Mouse (Mus musculus): ENCODE data around the gene Muc2. TPM values are rescaled to one million over a fixed set of nuclear protein-coding genes. Genes with fewer than 3 reads are reported as not detected.
"Not testable (repeated sequence)": the region's sequence is repeated elsewhere in the genome, so short reads cannot be mapped to it uniquely, and the experiment has no call there.

The Muc2 gene
- polyA plus RNA-seq, 1 experiment, result 2.3 TPM

GRCm38 (mm10) chr7:141660346-141660745, 29.8 kb upstream of the Muc2 start:
- H3K9me3 ChIP-seq (replicated peaks; ENCODE audit: control insufficient read depth, insufficient read depth, low read length, poor library complexity, severe bottlenecking), result no peaks in the 10 kb centered on the region
- no peaks in the 10 kb centered on the region for H3K27me3 ChIP-seq (ENCODE audit: control insufficient read depth, insufficient read depth, low read length, poor library complexity, severe bottlenecking)
- no peak for TF ChIP-seq EP300 (IDR thresholded peaks at IDR 0.05; ENCODE audit: insufficient read depth, low read depth, low read length)
- TF ChIP-seq CTCF (IDR thresholded peaks at IDR 0.05; ENCODE audit: low read depth, low read length), result no peak
- no peak for TF ChIP-seq POLR2A (IDR thresholded peaks at IDR 0.05; ENCODE audit: insufficient read depth, low read length)
- no peaks in the 10 kb centered on the region for H3K36me3 ChIP-seq (ENCODE audit: control insufficient read depth, insufficient read depth, low read length, poor library complexity, severe bottlenecking)
- H3K4me1 ChIP-seq (ENCODE audit: control insufficient read depth, insufficient read depth, low read length), result no peaks in the 10 kb centered on the region
- H3K4me3 ChIP-seq (ENCODE audit: low read depth, low read length), result no peak overlapping the region
- no peak overlapping the region for H3K27ac ChIP-seq (ENCODE audit: insufficient read depth, low read length)
- no peak overlapping the region for H3K9ac ChIP-seq (ENCODE audit: low read depth, poor library complexity, severe bottlenecking)

- Histone ChIP-seq H3K4me1 (ENCODE audit: control insufficient read depth, insufficient read depth, low read length) (no peaks in the 10 kb centered on the region), H3K4me3 (ENCODE audit: low read depth, low read length) (no peak overlapping the region), H3K27ac (ENCODE audit: insufficient read depth, low read length) (no peak overlapping the region), H3K27me3 (ENCODE audit: control insufficient read depth, insufficient read depth, low read length, poor library complexity, severe bottlenecking) (no peaks in the 10 kb centered on the region), H3K9ac (ENCODE audit: low read depth, poor library complexity, severe bottlenecking) (no peak overlapping the region), H3K9me3 (replicated peaks; ENCODE audit: control insufficient read depth, insufficient read depth, low read length, poor library complexity, severe bottlenecking) (no peaks in the 10 kb centered on the region), H3K36me3 (ENCODE audit: control insufficient read depth, insufficient read depth, low read length, poor library complexity, severe bottlenecking) (no peaks in the 10 kb centered on the region)
- TF ChIP-seq EP300 (IDR thresholded peaks at IDR 0.05; ENCODE audit: insufficient read depth, low read depth, low read length) (no peak), POLR2A (IDR thresholded peaks at IDR 0.05; ENCODE audit: insufficient read depth, low read length) (no peak), CTCF (IDR thresholded peaks at IDR 0.05; ENCODE audit: low read depth, low read length) (no peak)
Measured at GRCm38 (mm10) chr7:141661481-141661880, 28.7 kb upstream of the Muc2 start.

- H3K36me3 ChIP-seq (ENCODE audit: control insufficient read depth, insufficient read depth, low read length, poor library complexity, severe bottlenecking), result no peaks in the 10 kb centered on the region
- H3K27me3 ChIP-seq (ENCODE audit: control insufficient read depth, insufficient read depth, low read length, poor library complexity, severe bottlenecking), result no peaks in the 10 kb centered on the region
- no peaks in the 10 kb centered on the region for H3K4me1 ChIP-seq (ENCODE audit: control insufficient read depth, insufficient read depth, low read length)
- TF ChIP-seq CTCF (IDR thresholded peaks at IDR 0.05; ENCODE audit: low read depth, low read length) (no peak), POLR2A (IDR thresholded peaks at IDR 0.05; ENCODE audit: insufficient read depth, low read length) (no peak), EP300 (IDR thresholded peaks at IDR 0.05; ENCODE audit: insufficient read depth, low read depth, low read length) (no peak)
- H3K4me3 ChIP-seq (ENCODE audit: low read depth, low read length), result no peak overlapping the region
- no peak overlapping the region for H3K9ac ChIP-seq (ENCODE audit: low read depth, poor library complexity, severe bottlenecking)
- no peaks in the 10 kb centered on the region for H3K9me3 ChIP-seq (replicated peaks; ENCODE audit: control insufficient read depth, insufficient read depth, low read length, poor library complexity, severe bottlenecking)
- H3K27ac ChIP-seq (ENCODE audit: insufficient read depth, low read length), result no peak overlapping the region
Measured at GRCm38 (mm10) chr7:141662223-141662622, 27.9 kb upstream of the Muc2 start.

- peak; percentile 79 for TF ChIP-seq CTCF (IDR thresholded peaks at IDR 0.05; ENCODE audit: low read depth, low read length)
- no peak for TF ChIP-seq EP300 (IDR thresholded peaks at IDR 0.05; ENCODE audit: insufficient read depth, low read depth, low read length)
- no peak for TF ChIP-seq POLR2A (IDR thresholded peaks at IDR 0.05; ENCODE audit: insufficient read depth, low read length)
- H3K27me3 ChIP-seq (ENCODE audit: control insufficient read depth, insufficient read depth, low read length, poor library complexity, severe bottlenecking), result no peaks in the 10 kb centered on the region
- H3K9me3 ChIP-seq (replicated peaks; ENCODE audit: control insufficient read depth, insufficient read depth, low read length, poor library complexity, severe bottlenecking), result no peaks in the 10 kb centered on the region
- no peak overlapping the region for H3K27ac ChIP-seq (ENCODE audit: insufficient read depth, low read length)
- H3K36me3 ChIP-seq (ENCODE audit: control insufficient read depth, insufficient read depth, low read length, poor library complexity, severe bottlenecking), result no peaks in the 10 kb centered on the region
- no peaks in the 10 kb centered on the region for H3K4me1 ChIP-seq (ENCODE audit: control insufficient read depth, insufficient read depth, low read length)
- no peak overlapping the region for H3K4me3 ChIP-seq (ENCODE audit: low read depth, low read length)
- no peak overlapping the region for H3K9ac ChIP-seq (ENCODE audit: low read depth, poor library complexity, severe bottlenecking)
Measured at GRCm38 (mm10) chr7:141666190-141666589, 23.9 kb upstream of the Muc2 start.

- not testable (repeated sequence) for H3K27ac ChIP-seq (ENCODE audit: insufficient read depth, low read length)
Measured at GRCm38 (mm10) chr7:141669097-141669496, 21.0 kb upstream of the Muc2 start.

GRCm38 (mm10) chr7:141670999-141671398, 19.1 kb upstream of the Muc2 start:
- Histone ChIP-seq H3K4me1 (ENCODE audit: control insufficient read depth, insufficient read depth, low read length) (no peaks in the 10 kb centered on the region), H3K4me3 (ENCODE audit: low read depth, low read length) (no peak overlapping the region), H3K27me3 (ENCODE audit: control insufficient read depth, insufficient read depth, low read length, poor library complexity, severe bottlenecking) (no peaks in the 10 kb centered on the region), H3K9me3 (replicated peaks; ENCODE audit: control insufficient read depth, insufficient read depth, low read length, poor library complexity, severe bottlenecking) (no peaks in the 10 kb centered on the region), H3K9ac (ENCODE audit: low read depth, poor library complexity, severe bottlenecking) (no peak overlapping the region), H3K27ac (ENCODE audit: insufficient read depth, low read length) (no peak overlapping the region), H3K36me3 (ENCODE audit: control insufficient read depth, insufficient read depth, low read length, poor library complexity, severe bottlenecking) (no peaks in the 10 kb centered on the region)
- TF ChIP-seq EP300 (IDR thresholded peaks at IDR 0.05; ENCODE audit: insufficient read depth, low read depth, low read length) (no peak), CTCF (IDR thresholded peaks at IDR 0.05; ENCODE audit: low read depth, low read length) (peak; percentile 65)

More at GRCm38 (mm10) chr7:141669097-141669496, 21.0 kb upstream of the Muc2 start:
- H3K27me3 ChIP-seq (ENCODE audit: control insufficient read depth, insufficient read depth, low read length, poor library complexity, severe bottlenecking); H3K36me3 ChIP-seq (ENCODE audit: control insufficient read depth, insufficient read depth, low read length, poor library complexity, severe bottlenecking); H3K4me3 ChIP-seq (ENCODE audit: low read depth, low read length); H3K9me3 ChIP-seq (replicated peaks; ENCODE audit: control insufficient read depth, insufficient read depth, low read length, poor library complexity, severe bottlenecking); H3K9ac ChIP-seq (ENCODE audit: low read depth, poor library complexity, severe bottlenecking); H3K4me1 ChIP-seq (ENCODE audit: control insufficient read depth, insufficient read depth, low read length): not testable (repeated sequence)
